Mouse (Mus musculus): Measurements from ENCODE around the gene Npy1r. TPM values are rescaled to one million over a fixed set of nuclear protein-coding genes. Genes with fewer than 3 reads are reported as not detected.

The Npy1r gene
- polyA plus RNA-seq, 1 experiment from 2014 or later = 1.3 TPM

Other genes with a start within 250 kb of the Npy1r start
- 9.5 and 11.3 TPM in 2 replicates for gene Tma16, start 210.7 kb upstream of the Npy1r start, polyA plus RNA-seq (2015; fragmentation: Nextera tagmentation; extraction: Ambion mirVana)
- gene Tktl2, start 185.4 kb upstream of the Npy1r start, polyA plus RNA-seq (2015; fragmentation: Nextera tagmentation; extraction: Ambion mirVana) = not detected in 2 replicates
- 0.07 and 0.13 TPM in 2 replicates for gene Npy5r, start 9.1 kb upstream of the Npy1r start, polyA plus RNA-seq (2015; fragmentation: Nextera tagmentation; extraction: Ambion mirVana)
- gene Naf1, start 163.0 kb downstream of the Npy1r start, polyA plus RNA-seq (2015; fragmentation: Nextera tagmentation; extraction: Ambion mirVana) = 1.4 and 1.8 TPM in 2 replicates